Mouse (Mus musculus) embryonic facial prominence, embryonic 11.5 days (tissue): ENCODE data around the gene Cntn4. TPM values are rescaled to one million over a fixed set of nuclear protein-coding genes. Genes with fewer than 3 reads are reported as not detected.
A peak's percentile ranks its signal among the peaks of the same experiment; 100 is the strongest.

Source experiments
- ATAC-seq: fragments of 200-750 bp; cut with Nextera tagmentation; replicated peaks from 2 replicates; pipeline ENCODE4 v1.8.0; 2017; ENCODE audit warnings: low read depth; ENCODE audit not compliant: insufficient number of reproducible peaks, low FRiP score, low TSS enrichment
- DNase-seq: peaks from one replicate; pipeline ENCODE4 v3.0.0-alpha.2; 2015; ENCODE audit warnings: low spot score
- H3K27ac ChIP-seq: fragments of 300-500 bp; sonication (generic); replicated peaks from 2 replicates; pipeline ENCODE4 v1.5.1; 2014; ENCODE audit warnings: mild to moderate bottlenecking, low read depth, low read length, control low read depth
- H3K27me3 ChIP-seq: fragments of 300-500 bp; sonication (generic); 2 replicates; pipeline ENCODE4 v1.6.1; 2014; ENCODE audit warnings: mild to moderate bottlenecking, low read length, moderate library complexity, mixed read lengths; ENCODE audit not compliant: control insufficient read depth, insufficient read depth
- H3K36me3 ChIP-seq: fragments of 300-500 bp; sonication (generic); replicated peaks from 2 replicates; pipeline ENCODE4 v1.6.1; 2014; ENCODE audit warnings: low read depth, mild to moderate bottlenecking, low read length, moderate library complexity, mixed read lengths; ENCODE audit not compliant: control insufficient read depth, insufficient read depth
- H3K4me1 ChIP-seq: fragments of 300-500 bp; sonication (generic); 2 replicates; pipeline ENCODE4 v1.6.1; 2014; ENCODE audit warnings: low read length, mixed read lengths; ENCODE audit not compliant: control insufficient read depth, insufficient read depth
- H3K4me2 ChIP-seq: fragments of 300-500 bp; sonication (generic); 2 replicates; pipeline ENCODE4 v1.6.1; 2014; ENCODE audit warnings: low read depth, mild to moderate bottlenecking, control low read depth, low read length, moderate library complexity
- H3K4me3 ChIP-seq: fragments of 300-500 bp; sonication (generic); 2 replicates; pipeline ENCODE4 v1.5.1; 2014; ENCODE audit warnings: low read depth, low read length, control low read depth
- H3K9ac ChIP-seq: fragments of 300-500 bp; sonication (generic); replicated peaks from 2 replicates; pipeline ENCODE4 v1.6.1; 2014; ENCODE audit warnings: mild to moderate bottlenecking, control low read depth, low read length
- H3K9me3 ChIP-seq: fragments of 300-500 bp; sonication (generic); replicated peaks from 2 replicates; pipeline ENCODE4 v1.6.1; 2016; ENCODE audit warnings: mild to moderate bottlenecking, low read length, inconsistent platforms, mixed read lengths; ENCODE audit not compliant: control insufficient read depth
- WGBS: fragments of 180-500 bp; shearing (Covaris S2); extraction: QIAGEN DNeasy Blood & Tissue Kit; methylation state at CpG from one replicate; pipeline ENCODE4 v1.1.7; 2014; 5-methylcytosine and 5-hydroxymethylcytosine counted together
- polyA plus RNA-seq: library from polyadenylated mRNA; unstranded; fragments of >200 nt; fragmentation: Nextera tagmentation; extraction: Ambion mirVana; gene quantifications from 2 replicates; pipeline ENCODE4 v1.2.1, GENCODE M21; 2014

Cntn4 gene
- polyA plus RNA-seq, 1 experiment from 2014 or later: 2.0 TPM

DNA sequence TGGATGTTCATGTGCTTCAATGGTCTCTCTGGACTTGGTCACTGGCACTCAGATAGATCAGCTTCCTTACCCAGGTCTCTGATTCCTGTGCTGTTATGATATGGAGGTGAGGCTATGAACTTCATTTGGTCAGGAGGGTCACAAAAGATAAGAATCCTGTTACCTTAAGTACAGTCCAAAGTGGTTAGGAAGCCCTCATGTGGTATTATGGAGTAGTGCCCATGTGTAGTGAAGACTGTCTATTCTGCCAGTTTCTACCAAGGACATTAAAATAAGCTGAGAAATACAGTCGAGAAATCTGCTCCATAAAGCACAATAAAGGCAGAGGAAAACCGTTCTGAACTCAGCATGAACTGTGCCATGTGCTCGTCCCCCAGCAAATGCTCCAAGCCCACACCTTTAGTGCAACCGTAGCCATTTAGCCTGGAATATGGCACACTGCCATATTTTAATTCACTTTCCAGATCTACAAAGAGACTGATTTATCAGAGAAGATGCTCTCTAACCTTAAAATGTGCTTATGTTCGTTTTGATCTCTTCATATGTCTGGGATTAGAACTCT, 943.8 kb downstream of the Cntn4 start:
- H3K36me3 ChIP-seq: no peaks in the 10 kb centered on the region
- no peak overlapping the region for H3K4me2 ChIP-seq
- 86% methylated on average over 5 of the region's 5 CpGs for WGBS
- no peak overlapping the region for H3K9ac ChIP-seq
- no peak for DNase-seq
- no peak overlapping the region for H3K27ac ChIP-seq
- H3K27me3 ChIP-seq: no peaks in the 10 kb centered on the region
- no peaks in the 10 kb centered on the region for H3K4me1 ChIP-seq
- ATAC-seq: no peak
- no peak overlapping the region for H3K4me3 ChIP-seq
- H3K9me3 ChIP-seq: no peaks in the 10 kb centered on the region

DNA sequence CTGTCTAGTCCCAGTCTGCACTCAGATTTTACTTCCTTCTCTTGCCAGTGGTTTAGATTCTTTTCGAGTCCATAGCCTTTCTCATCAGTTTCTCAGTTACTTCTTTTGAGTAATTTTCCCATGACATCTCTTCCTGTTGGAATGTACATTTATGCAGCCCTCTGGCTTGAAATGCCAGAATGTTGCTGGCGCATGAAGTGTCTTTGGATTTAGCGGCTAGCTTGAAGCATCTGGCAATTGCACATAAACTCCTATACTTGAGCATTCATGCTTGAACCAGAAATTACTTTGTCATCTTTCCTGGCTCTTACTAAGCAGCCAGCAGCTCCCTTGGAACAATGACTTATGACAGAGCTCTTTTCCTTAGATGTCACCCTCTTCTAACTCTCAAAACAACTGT, 965.6 kb downstream of the Cntn4 start:
- Histone ChIP-seq H3K4me1 (no peaks in the 10 kb centered on the region), H3K27ac (no peak overlapping the region), H3K9me3 (no peaks in the 10 kb centered on the region), H3K4me3 (no peak overlapping the region), H3K4me2 (no peak overlapping the region), H3K36me3 (no peaks in the 10 kb centered on the region), H3K27me3 (no peaks in the 10 kb centered on the region), H3K9ac (no peak overlapping the region)
- no peak for DNase-seq
- WGBS: 84% methylated on average over 3 of the region's 3 CpGs
- ATAC-seq: no peak

DNA sequence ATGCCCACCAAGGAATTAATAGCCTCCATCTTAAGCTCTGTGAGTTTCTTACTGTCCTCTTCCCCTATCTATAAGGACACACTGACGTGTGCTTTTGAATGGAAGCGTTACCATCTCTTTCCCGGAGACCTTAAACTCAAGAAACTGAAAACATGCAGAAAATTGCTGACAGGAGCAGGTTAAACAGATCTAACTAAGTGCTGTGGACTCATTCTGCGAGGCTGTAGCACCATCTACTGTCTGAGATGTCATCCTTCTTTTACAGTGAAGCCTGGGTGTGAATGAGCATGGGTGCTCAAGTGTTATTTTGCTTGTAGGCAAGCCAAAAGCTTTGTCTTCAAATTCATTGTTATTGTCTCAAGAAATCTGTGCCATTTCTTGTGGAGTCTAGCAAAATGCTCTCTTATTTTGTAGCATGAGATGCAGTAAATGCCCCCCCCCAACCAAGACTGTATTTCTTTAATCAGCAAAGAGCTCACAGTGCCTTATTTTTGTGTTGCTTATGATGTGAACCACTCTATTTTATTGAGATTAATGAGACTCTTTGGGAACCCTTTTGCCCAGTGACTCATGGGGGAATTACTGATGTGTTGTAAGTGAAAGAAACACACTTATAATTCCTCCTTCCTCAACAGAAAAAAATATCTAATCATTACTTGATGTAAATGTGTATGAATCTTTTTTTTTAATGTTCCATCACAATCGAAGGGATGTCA, 968.2 kb downstream of the Cntn4 start:
- Histone ChIP-seq H3K27ac (no peak overlapping the region), H3K4me1 (no peaks in the 10 kb centered on the region), H3K9me3 (no peaks in the 10 kb centered on the region), H3K36me3 (no peaks in the 10 kb centered on the region), H3K4me2 (no peak overlapping the region), H3K9ac (no peak overlapping the region), H3K27me3 (no peaks in the 10 kb centered on the region), H3K4me3 (no peak overlapping the region)
- ATAC-seq: no peak
- peak; percentile 63 for DNase-seq
- WGBS: 44% methylated on average over 5 of the region's 5 CpGs

DNA sequence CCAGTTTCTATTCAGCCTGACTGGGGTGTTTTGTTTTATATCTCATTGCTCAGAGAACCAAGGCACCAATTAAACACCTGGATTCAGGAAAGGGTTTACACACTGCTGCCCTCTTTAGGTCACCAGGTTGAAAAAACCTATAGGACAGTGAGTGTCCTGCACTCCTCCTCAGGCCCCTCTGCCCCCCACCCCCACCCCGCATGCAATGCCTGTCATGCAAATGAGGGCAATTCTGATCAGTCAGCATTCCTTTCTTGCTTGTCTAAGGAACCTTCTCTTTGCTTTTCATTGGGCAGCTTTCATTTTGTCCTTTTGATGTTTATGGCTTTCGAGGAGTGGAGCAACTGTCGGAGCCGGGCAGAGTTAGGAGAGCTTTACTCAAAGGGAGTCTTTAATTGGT, 969.5 kb downstream of the Cntn4 start:
- H3K4me3 ChIP-seq: no peak overlapping the region
- ATAC-seq (no peak), DNase-seq (no peak)
- no peaks in the 10 kb centered on the region for H3K27me3 ChIP-seq
- H3K4me2 ChIP-seq: no peak overlapping the region
- H3K9me3 ChIP-seq: no peaks in the 10 kb centered on the region
- no peak overlapping the region for H3K27ac ChIP-seq
- no peak overlapping the region for H3K9ac ChIP-seq
- H3K4me1 ChIP-seq: no peaks in the 10 kb centered on the region
- no peaks in the 10 kb centered on the region for H3K36me3 ChIP-seq
- 42% methylated on average over 4 of the region's 4 CpGs for WGBS

DNA sequence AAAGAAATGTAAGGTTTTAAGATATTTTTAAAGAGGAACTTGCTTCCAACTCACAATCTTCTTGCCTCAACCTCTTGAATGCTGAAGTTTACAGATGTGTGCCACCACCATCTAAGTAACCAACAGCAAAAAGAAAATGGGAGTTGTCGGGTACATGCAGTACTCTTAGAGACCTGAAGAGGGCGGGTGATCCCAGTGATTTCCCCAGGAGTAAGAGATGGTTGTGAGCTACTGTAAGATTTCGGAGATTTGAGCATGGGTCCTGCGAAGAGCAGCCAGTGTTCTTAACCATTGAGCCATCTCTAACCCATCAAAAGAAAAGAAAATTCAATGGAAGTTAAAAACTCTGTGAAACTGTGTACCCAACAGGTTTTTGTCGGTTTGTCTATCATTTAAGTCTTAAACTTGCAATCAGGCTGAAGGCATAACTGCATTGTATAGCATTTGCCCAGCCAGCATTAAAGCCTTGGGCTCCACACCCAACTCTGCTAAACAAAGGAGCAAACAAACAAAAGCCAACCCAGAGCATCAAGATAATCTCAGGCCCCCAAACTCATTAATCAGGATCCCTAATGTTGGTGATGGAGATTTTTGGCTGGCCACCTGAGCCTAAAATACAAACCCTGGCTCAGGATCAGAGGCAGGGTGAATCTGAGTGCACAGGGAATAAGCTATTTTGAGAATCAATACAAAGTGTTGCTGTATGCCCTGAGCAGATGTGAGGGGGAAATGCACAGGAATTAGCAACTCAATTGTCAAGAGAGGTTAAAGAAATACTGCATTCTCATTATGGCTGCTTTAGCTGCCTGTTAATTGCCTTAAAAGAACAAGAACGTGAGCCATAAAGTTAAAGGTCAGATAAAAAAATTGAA, 986.6 kb downstream of the Cntn4 start:
- Histone ChIP-seq H3K4me1 (no peaks in the 10 kb centered on the region), H3K4me3 (no peak overlapping the region), H3K9ac (no peak overlapping the region), H3K27ac (no peak overlapping the region), H3K36me3 (no peaks in the 10 kb centered on the region), H3K9me3 (no peaks in the 10 kb centered on the region), H3K27me3 (no peaks in the 10 kb centered on the region), H3K4me2 (no peak overlapping the region)
- WGBS: 29% methylated on average over 6 of the region's 6 CpGs
- ATAC-seq (no peak), DNase-seq (peak; percentile 62)

DNA sequence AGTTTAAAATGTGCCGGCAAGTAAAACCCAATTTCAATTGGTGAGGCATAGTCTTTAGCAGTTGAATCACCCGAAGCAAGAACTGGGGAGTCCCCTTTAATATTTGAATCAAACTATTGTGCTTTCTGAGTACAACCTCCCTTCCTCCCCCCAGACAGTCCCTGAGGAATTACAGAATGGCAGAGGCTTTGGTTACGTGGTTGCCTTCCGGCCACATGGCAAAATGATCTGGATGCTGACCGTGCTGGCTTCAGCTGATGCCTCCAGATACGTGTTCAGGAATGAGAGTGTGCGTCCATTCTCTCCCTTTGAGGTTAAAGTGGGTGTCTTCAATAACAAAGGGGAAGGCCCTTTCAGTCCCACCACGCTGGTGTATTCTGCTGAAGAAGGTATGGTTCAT, 998.1 kb downstream of the Cntn4 start:
- no peaks in the 10 kb centered on the region for H3K9me3 ChIP-seq
- H3K4me2 ChIP-seq: no peak overlapping the region
- WGBS: 72% methylated on average over 8 of the region's 8 CpGs
- DNase-seq: no peak
- no peak overlapping the region for H3K27ac ChIP-seq
- H3K4me1 ChIP-seq: no peaks in the 10 kb centered on the region
- ATAC-seq: no peak
- H3K36me3 ChIP-seq: no peaks in the 10 kb centered on the region
- no peak overlapping the region for H3K4me3 ChIP-seq
- no peaks in the 10 kb centered on the region for H3K27me3 ChIP-seq
- no peak overlapping the region for H3K9ac ChIP-seq

DNA sequence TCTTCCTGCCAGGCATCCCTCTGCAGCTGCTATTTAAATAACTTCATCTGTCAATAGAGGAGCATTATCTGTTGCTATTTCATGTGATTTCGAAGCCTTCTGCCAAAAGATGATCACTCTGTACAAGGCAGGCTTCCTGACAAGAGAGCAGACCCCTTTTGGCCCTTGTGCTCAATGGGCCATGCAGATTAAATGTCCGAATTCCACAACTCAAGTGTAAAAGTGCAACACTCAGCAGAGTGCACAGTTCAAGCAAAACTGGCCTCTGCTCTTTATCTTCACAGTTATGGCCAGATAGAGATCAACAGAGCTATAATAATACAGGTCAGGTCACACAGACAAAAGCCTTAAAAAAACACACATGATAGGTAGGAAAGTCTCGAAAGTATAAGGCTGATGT, 1024.5 kb downstream of the Cntn4 start:
- DNase-seq: no peak
- Histone ChIP-seq H3K4me1 (no peaks in the 10 kb centered on the region), H3K36me3 (no peaks in the 10 kb centered on the region), H3K4me3 (no peak overlapping the region), H3K27me3 (no peaks in the 10 kb centered on the region), H3K9ac (no peak overlapping the region), H3K27ac (no peak overlapping the region), H3K9me3 (no peaks in the 10 kb centered on the region), H3K4me2 (no peak overlapping the region)
- no peak for ATAC-seq
- 73% methylated on average over 3 of the region's 3 CpGs for WGBS

DNA sequence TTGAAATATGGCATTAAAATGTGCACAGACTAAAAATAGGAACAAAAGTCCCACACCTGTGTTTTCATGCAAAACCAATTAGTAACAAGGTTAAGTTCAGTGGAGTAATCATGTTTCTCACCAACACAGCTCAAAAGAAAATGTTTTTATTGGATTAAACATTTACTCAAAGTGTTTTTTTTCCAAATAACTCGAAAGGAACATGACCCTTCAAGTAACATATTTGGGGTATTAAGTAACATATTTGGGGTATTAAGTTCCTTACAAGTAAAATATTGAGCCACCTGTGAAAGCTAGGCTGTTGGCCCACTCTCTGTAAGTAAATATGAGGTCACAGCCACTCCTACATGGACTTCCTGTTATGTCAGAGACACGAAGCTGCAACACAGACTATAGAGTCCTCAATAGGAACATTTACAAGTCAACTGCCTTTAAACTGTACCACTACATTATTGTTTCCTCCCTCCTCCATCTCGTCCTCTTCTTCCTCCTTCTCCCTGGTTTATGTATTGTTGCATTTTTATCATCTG, 1028.1 kb downstream of the Cntn4 start:
- H3K4me1 ChIP-seq: no peaks in the 10 kb centered on the region
- no peak overlapping the region for H3K4me3 ChIP-seq
- no peak for DNase-seq
- ATAC-seq: no peak
- H3K4me2 ChIP-seq: no peak overlapping the region
- 58% methylated on average over 3 of the region's 3 CpGs for WGBS
- H3K27me3 ChIP-seq: no peaks in the 10 kb centered on the region
- no peaks in the 10 kb centered on the region for H3K36me3 ChIP-seq
- H3K9ac ChIP-seq: no peak overlapping the region
- no peak overlapping the region for H3K27ac ChIP-seq
- H3K9me3 ChIP-seq: no peaks in the 10 kb centered on the region
